Mouse (Mus musculus): ENCODE results near the gene A630095E13Rik. TPM values are rescaled to one million over a fixed set of nuclear protein-coding genes. Genes with fewer than 3 reads are reported as not detected.
"Not testable (repeated sequence)": the region's sequence is repeated elsewhere in the genome, so short reads cannot be mapped to it uniquely, and the experiment has no call there.

The A630095E13Rik gene
- polyA plus RNA-seq (2014; fragmentation: Nextera tagmentation; extraction: Ambion mirVana): not detected in 2 replicates

- not testable (repeated sequence) for H3K36me3 ChIP-seq (ENCODE audit: control insufficient read depth, insufficient read depth, low read length); H3K9me3 ChIP-seq (ENCODE audit: control insufficient read depth, low read length); H3K9ac ChIP-seq (ENCODE audit: low read depth, low read length); H3K4me1 ChIP-seq (replicated peaks; ENCODE audit: control insufficient read depth, insufficient read depth, low read length); H3K4me3 ChIP-seq (ENCODE audit: low read depth, low read length); H3K27me3 ChIP-seq (ENCODE audit: control insufficient read depth, insufficient read depth, low read length); H3K27ac ChIP-seq (ENCODE audit: low read depth, low read length); H3K4me2 ChIP-seq (replicated peaks; ENCODE audit: low read depth, low read length); DNase-seq (ENCODE audit: low spot score); ATAC-seq (ENCODE audit: low FRiP score)
- 69% methylated on average over 3 of the region's 3 CpGs for WGBS
Measured at GRCm38 (mm10) chr9:36643276-36643675, at the start of gene A630095E13Rik. Gene A630095E13Rik, minus strand, starts transcription at chr9:36643376.

- 74% methylated on average over 1 of the region's 1 CpGs for WGBS
- no peak within 1 kb of the TSS for H3K4me2 ChIP-seq (replicated peaks; ENCODE audit: low read depth, low read length)
- H3K36me3 ChIP-seq (ENCODE audit: control insufficient read depth, insufficient read depth, low read length): no peaks in the 10 kb centered on the region
- no peaks in the 10 kb centered on the region for H3K4me1 ChIP-seq (replicated peaks; ENCODE audit: control insufficient read depth, insufficient read depth, low read length)
- no peak for ATAC-seq (ENCODE audit: low FRiP score)
- no peaks in the 10 kb centered on the region for H3K27me3 ChIP-seq (ENCODE audit: control insufficient read depth, insufficient read depth, low read length)
- no peak within 1 kb of the TSS for H3K4me3 ChIP-seq (ENCODE audit: low read depth, low read length)
- no peaks in the 10 kb centered on the region for H3K9me3 ChIP-seq (ENCODE audit: control insufficient read depth, low read length)
- no peak for DNase-seq (ENCODE audit: low spot score)
- H3K27ac ChIP-seq (ENCODE audit: low read depth, low read length): no peak within 1 kb of the TSS
- H3K9ac ChIP-seq (ENCODE audit: low read depth, low read length): no peak within 1 kb of the TSS
Measured at GRCm38 (mm10) chr9:36692920-36693319, 49.7 kb upstream of the A630095E13Rik start, which contains the start of gene Acrv1. Gene Acrv1, plus strand, starts transcription at chr9:36693220.

GRCm38 (mm10) chr9:36687329-36687728, 44.2 kb upstream of the A630095E13Rik start:
- Histone ChIP-seq H3K9ac (ENCODE audit: low read depth, low read length) (no peak overlapping the region), H3K36me3 (ENCODE audit: control insufficient read depth, insufficient read depth, low read length) (no peaks in the 10 kb centered on the region), H3K27me3 (ENCODE audit: control insufficient read depth, insufficient read depth, low read length) (no peaks in the 10 kb centered on the region), H3K4me3 (ENCODE audit: low read depth, low read length) (no peak overlapping the region), H3K4me1 (replicated peaks; ENCODE audit: control insufficient read depth, insufficient read depth, low read length) (no peaks in the 10 kb centered on the region), H3K27ac (ENCODE audit: low read depth, low read length) (no peak overlapping the region), H3K9me3 (ENCODE audit: control insufficient read depth, low read length) (no peaks in the 10 kb centered on the region), H3K4me2 (replicated peaks; ENCODE audit: low read depth, low read length) (no peak overlapping the region)
- DNase-seq (ENCODE audit: low spot score) (peak; percentile 5), ATAC-seq (ENCODE audit: low FRiP score) (no peak)

- WGBS: 86% methylated on average over 2 of the region's 2 CpGs
- no peaks in the 10 kb centered on the region for H3K27me3 ChIP-seq (ENCODE audit: control insufficient read depth, insufficient read depth, low read length)
Measured at GRCm38 (mm10) chr9:36681424-36681823, 38.2 kb upstream of the A630095E13Rik start.

More at GRCm38 (mm10) chr9:36681424-36681823, 38.2 kb upstream of the A630095E13Rik start:
- no peak for ATAC-seq (ENCODE audit: low FRiP score)
- H3K9me3 ChIP-seq (ENCODE audit: control insufficient read depth, low read length): no peaks in the 10 kb centered on the region
- H3K4me1 ChIP-seq (replicated peaks; ENCODE audit: control insufficient read depth, insufficient read depth, low read length): no peaks in the 10 kb centered on the region
- DNase-seq (ENCODE audit: low spot score): no peak
- no peak overlapping the region for H3K4me3 ChIP-seq (ENCODE audit: low read depth, low read length)
- H3K27ac ChIP-seq (ENCODE audit: low read depth, low read length): no peak overlapping the region
- H3K36me3 ChIP-seq (ENCODE audit: control insufficient read depth, insufficient read depth, low read length): no peaks in the 10 kb centered on the region
- no peak overlapping the region for H3K4me2 ChIP-seq (replicated peaks; ENCODE audit: low read depth, low read length)
- no peak overlapping the region for H3K9ac ChIP-seq (ENCODE audit: low read depth, low read length)

Other genes starting within 250 kb of the A630095E13Rik start
- not detected in 2 replicates for gene Gm7257, start 211.5 kb downstream of the A630095E13Rik start, polyA plus RNA-seq (2014; fragmentation: Nextera tagmentation; extraction: Ambion mirVana)
- not detected in 2 replicates for gene Gm9513, start 167.7 kb downstream of the A630095E13Rik start, polyA plus RNA-seq (2014; fragmentation: Nextera tagmentation; extraction: Ambion mirVana)
- gene Gm5615, start 101.4 kb downstream of the A630095E13Rik start, polyA plus RNA-seq (2014; fragmentation: Nextera tagmentation; extraction: Ambion mirVana): not detected in 2 replicates
- gene Gm17689, start 60.7 kb downstream of the A630095E13Rik start, polyA plus RNA-seq (2014; fragmentation: Nextera tagmentation; extraction: Ambion mirVana): not detected in 2 replicates
- gene Acrv1, start 49.8 kb upstream of the A630095E13Rik start, polyA plus RNA-seq (2014; fragmentation: Nextera tagmentation; extraction: Ambion mirVana): not detected in 2 replicates
- gene Chek1, start 83.7 kb upstream of the A630095E13Rik start, polyA plus RNA-seq (2014; fragmentation: Nextera tagmentation; extraction: Ambion mirVana): 40.4 and 46.2 TPM in 2 replicates
- gene Stt3a, start 124.3 kb upstream of the A630095E13Rik start, polyA plus RNA-seq (2014; fragmentation: Nextera tagmentation; extraction: Ambion mirVana): 140 and 166 TPM in 2 replicates
- 61.7 and 68.7 TPM in 2 replicates for gene Ei24, start 154.0 kb upstream of the A630095E13Rik start, polyA plus RNA-seq (2014; fragmentation: Nextera tagmentation; extraction: Ambion mirVana)
- gene Fez1, start 178.5 kb upstream of the A630095E13Rik start, polyA plus RNA-seq (2014; fragmentation: Nextera tagmentation; extraction: Ambion mirVana): 343 and 384 TPM in 2 replicates